Mouse (Mus musculus) brown adipose tissue, adult 24 weeks (tissue): Measurements from ENCODE around the gene Tcte2. TPM values are rescaled to one million over a fixed set of nuclear protein-coding genes. Genes with fewer than 3 reads are reported as not detected.

Source experiments
- H3K27ac ChIP-seq: fragments of 200-500 bp; replicated peaks from 2 replicates; pipeline ENCODE4 v1.5.1; 2012; ENCODE audit warnings: low read depth, mild to moderate bottlenecking, low read length
- H3K4me1 ChIP-seq: fragments of 200-500 bp; 2 replicates; pipeline ENCODE4 v1.6.1; 2012; ENCODE audit warnings: low read length, mixed read lengths; ENCODE audit not compliant: control insufficient read depth, insufficient read depth, insufficient read length
- H3K4me3 ChIP-seq: fragments of 200-500 bp; 2 replicates; pipeline ENCODE4 v1.5.1; 2012; ENCODE audit warnings: low read depth, mild to moderate bottlenecking, low read length, moderate library complexity; ENCODE audit not compliant: insufficient read depth
- polyA plus RNA-seq: library from polyadenylated mRNA; stranded (reverse); fragments of >200 nt; gene quantifications from 2 replicates; pipeline ENCODE4 v1.2.4, GENCODE M21; 2012; ENCODE audit not compliant: missing spikeins, insufficient read depth, insufficient read length

Tcte2 gene
- polyA plus RNA-seq, 1 experiment = not detected

DNA sequence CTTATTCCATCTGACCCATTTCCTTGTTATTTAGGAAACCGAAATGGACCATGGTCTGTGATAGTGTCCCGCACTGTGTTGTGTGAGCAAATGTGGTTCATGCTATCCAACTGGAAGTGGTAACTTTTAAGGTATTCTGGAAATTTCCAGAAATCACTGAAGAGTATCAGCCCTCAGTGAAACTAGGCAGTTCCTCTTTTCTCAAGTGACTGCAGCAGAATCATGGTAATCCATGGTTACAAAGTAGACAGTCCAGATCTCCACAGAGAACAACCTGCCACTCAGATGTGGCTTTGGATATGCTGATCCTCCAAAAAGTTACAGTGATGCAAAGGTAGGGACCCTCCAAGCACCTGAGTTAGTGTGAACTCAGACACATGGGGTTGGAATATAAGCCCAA is 22.7 kb downstream of the Tcte2 start:
- H3K4me1 ChIP-seq = peaks cover 17% of the 10 kb centered on the region
- H3K4me3 ChIP-seq = no peak overlapping the region
- H3K27ac ChIP-seq = no peak overlapping the region

GRCm38 (mm10) chr17:13738121-13738776 is 23.4 kb downstream of the Tcte2 start:
- Histone ChIP-seq H3K4me3 (no peak overlapping the region), H3K4me1 (peaks cover 17% of the 10 kb centered on the region), H3K27ac (peak overlapping the region; percentile 81)

DNA sequence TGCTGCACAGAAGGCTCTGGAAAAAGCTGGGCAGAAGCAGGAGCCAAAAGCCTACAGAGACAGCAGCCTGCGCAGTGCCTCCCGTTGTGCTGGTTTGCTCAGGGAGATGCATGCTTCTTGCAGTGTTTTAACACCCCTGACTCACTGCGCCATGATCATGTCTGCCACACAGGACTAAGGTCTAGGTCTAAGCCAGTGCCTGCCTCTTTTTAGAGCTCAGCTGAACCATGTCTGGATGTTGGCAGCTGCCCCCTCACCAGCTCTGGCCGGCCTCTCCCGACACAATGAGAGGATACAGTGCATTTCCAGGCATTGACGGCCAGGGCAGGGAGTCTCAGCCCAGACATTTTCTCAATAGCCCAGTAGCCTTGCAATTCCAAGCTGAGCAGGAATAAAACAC is 24.3 kb downstream of the Tcte2 start:
- peak overlapping the region; percentile 81 for H3K27ac ChIP-seq
- H3K4me1 ChIP-seq = peaks cover 17% of the 10 kb centered on the region
- H3K4me3 ChIP-seq = no peak overlapping the region

DNA sequence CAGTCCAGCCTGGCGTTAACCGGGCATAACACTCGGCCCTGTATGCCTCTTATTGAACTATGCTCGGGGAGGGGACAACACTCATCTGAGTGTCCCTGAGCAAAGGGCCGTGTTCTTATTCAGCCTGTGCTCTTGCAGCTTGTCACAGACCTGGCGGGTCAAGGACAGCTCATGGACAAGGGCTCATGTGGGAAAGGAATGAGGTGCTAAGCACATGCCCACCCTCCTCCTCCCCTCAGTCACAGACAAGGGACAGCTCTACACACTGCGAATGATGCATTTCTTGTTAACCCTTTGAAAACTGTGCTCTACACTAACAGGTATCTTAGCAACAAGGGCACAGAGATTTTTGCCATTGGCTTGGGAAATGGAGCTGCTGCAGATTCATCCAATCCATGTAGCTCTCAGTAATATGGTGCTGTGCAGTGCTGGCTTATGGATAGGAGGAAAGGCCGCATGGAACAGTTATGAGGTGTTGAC is 25.8 kb downstream of the Tcte2 start:
- H3K4me3 ChIP-seq = no peak overlapping the region
- peaks cover 21% of the 10 kb centered on the region for H3K4me1 ChIP-seq
- no peak overlapping the region for H3K27ac ChIP-seq

- Histone ChIP-seq H3K4me1 (peaks cover 21% of the 10 kb centered on the region), H3K27ac (no peak overlapping the region), H3K4me3 (no peak overlapping the region)
Measured at GRCm38 (mm10) chr17:13735057-13735456, 26.6 kb downstream of the Tcte2 start.

DNA sequence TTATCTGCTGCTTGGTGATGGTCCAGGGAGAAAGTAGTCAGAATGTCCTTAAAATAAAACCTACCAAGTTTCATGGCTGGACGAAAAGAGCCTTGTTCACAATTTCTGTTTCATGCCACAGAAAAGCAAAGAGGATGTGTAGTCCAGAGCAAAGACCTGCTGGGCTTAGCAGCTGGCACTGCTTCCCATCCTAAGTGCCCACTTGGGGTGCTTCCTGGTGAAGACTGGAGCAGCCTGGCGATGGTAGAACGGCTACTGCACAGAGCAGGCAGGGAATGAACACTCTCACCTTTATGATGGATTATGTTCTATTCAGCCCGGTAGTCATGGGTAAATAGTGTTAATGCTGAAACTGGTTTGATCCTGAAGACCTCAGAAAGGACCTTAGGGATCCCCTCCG is 27.7 kb downstream of the Tcte2 start:
- H3K27ac ChIP-seq = no peak overlapping the region
- H3K4me3 ChIP-seq = no peak overlapping the region
- peaks cover 20% of the 10 kb centered on the region for H3K4me1 ChIP-seq

- Histone ChIP-seq H3K27ac (no peak overlapping the region), H3K4me3 (no peak overlapping the region), H3K4me1 (peaks cover 8% of the 10 kb centered on the region)
Measured at GRCm38 (mm10) chr17:13732685-13733084, 28.9 kb downstream of the Tcte2 start.

DNA sequence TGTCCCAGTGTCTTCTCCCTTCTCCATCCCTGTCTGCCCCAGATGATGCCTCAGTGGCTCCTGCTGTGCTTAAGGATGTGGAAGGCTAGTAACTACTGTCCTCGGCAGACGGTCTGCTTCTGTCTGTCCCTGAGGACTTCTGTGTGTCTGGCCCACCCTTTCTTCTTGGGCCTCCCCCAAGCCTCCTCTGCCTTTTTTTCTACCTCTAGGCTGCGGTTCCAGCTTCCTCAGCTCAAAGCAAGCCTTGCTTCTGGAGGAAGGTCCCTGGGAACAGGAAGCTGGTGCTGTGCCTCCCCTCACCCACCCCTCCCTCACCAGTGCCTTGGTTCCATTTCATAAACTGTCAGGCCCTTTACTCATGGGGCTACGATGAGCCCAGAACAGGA is 29.9 kb downstream of the Tcte2 start:
- Histone ChIP-seq H3K27ac (no peak overlapping the region), H3K4me1 (peaks cover 4% of the 10 kb centered on the region), H3K4me3 (no peak overlapping the region)

- H3K4me1 ChIP-seq = peaks cover 4% of the 10 kb centered on the region
- H3K4me3 ChIP-seq = no peak overlapping the region
- no peak overlapping the region for H3K27ac ChIP-seq
Measured at GRCm38 (mm10) chr17:13730980-13731726, 30.5 kb downstream of the Tcte2 start.

DNA sequence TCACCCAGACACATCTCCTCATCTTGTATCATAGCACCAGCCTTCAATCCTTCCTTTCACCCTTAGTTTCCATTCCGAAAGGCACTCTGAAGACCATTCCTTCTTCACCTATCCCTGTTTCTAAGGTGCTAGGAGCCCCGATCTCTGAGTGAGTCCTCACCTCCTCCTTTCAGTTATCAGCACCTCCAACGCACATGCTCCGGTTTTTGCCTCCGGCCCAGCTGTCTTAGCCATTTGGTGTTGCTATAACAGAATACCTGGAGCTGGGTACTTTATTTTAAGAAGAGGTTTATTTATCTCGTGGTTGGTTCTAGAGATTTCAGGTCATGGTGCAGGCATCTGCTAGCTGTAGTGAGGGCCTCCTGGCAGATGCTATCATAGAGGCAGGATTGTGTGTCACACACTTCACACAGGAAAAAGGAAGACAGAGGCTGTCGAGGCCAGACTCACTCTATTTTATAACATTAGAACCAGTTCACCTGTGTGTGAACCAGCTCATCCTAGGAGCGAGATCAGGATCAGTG is 34.7 kb downstream of the Tcte2 start:
- no peak overlapping the region for H3K4me3 ChIP-seq
- peaks cover 4% of the 10 kb centered on the region for H3K4me1 ChIP-seq
- H3K27ac ChIP-seq = no peak overlapping the region

GRCm38 (mm10) chr17:13725004-13725550 is 36.5 kb downstream of the Tcte2 start:
- H3K4me1 ChIP-seq = 0 out of 2 replicates have a peak, but pooled peaks cover 2% of the 10 kb centered on the region
- H3K27ac ChIP-seq = no peak overlapping the region
- no peak overlapping the region for H3K4me3 ChIP-seq

DNA sequence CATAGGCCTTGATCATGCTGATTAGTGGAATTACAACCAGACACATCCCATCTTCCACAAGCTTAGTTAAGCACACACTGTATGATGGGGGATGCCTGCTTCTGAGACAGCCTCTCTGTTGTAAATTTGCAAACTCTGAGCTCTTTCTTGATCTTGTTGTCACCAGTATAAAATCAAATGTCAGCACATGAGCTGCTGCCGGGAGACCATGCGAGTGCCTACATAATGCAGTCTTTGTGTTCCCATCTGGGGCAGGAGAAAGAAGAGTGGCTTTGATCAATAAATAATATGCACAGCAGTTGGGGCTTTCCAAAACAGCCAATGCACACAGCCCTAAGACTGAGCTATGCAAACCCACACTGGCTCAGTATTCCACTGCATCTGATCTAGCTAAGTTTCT is 39.2 kb downstream of the Tcte2 start:
- no peak overlapping the region for H3K4me3 ChIP-seq
- 0 out of 2 replicates have a peak, but pooled peaks cover 2% of the 10 kb centered on the region for H3K4me1 ChIP-seq
- no peak overlapping the region for H3K27ac ChIP-seq

- Histone ChIP-seq H3K4me1 (0 out of 2 replicates have a peak, but pooled peaks cover 2% of the 10 kb centered on the region), H3K27ac (no peak overlapping the region), H3K4me3 (no peak overlapping the region)
Measured at GRCm38 (mm10) chr17:13721372-13721771, 40.3 kb downstream of the Tcte2 start.

- H3K27ac ChIP-seq = no peak overlapping the region
- H3K4me3 ChIP-seq = no peak overlapping the region
- 0 out of 2 replicates have a peak, but pooled peaks cover 2% of the 10 kb centered on the region for H3K4me1 ChIP-seq
Measured at GRCm38 (mm10) chr17:13720187-13720586, 41.4 kb downstream of the Tcte2 start.

DNA sequence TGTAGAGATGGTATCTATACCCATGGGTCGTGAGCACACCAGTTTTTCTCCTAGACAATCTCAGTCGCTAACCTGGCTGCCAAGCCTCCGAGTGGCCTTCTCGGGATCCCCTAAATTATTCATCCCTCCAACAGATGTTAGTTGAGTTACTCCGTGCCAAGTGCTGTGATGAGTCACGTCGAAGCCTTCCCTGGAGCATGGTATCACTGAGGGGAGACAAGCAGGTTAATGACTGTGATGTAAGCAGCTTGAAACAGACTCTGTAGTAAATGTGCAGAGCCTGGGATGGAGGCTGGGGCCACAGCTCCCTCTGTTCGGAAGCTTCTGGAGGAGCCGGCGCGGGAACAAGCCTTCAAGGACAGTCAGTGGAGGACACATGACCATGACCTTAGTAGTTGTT is 44.2 kb downstream of the Tcte2 start:
- Histone ChIP-seq H3K4me3 (no peak overlapping the region), H3K4me1 (peaks cover 11% of the 10 kb centered on the region), H3K27ac (no peak overlapping the region)
